Mouse (Mus musculus) stomach, postnatal 0 days (tissue): Measurements from ENCODE around the gene Cep70. TPM values are rescaled to one million over a fixed set of nuclear protein-coding genes. Genes with fewer than 3 reads are reported as not detected.

ENCODE experiments used
- ATAC-seq: fragments of 200-750 bp; cut with Nextera tagmentation; 2 replicates; pipeline ENCODE4 v1.8.0; 2017; ENCODE audit not compliant: low FRiP score, low TSS enrichment
- DNase-seq: peaks from one replicate; pipeline ENCODE4 v3.0.0-alpha.2; 2016; ENCODE audit warnings: low spot score
- H3K27ac ChIP-seq: fragments of 300-500 bp; sonication (generic); replicated peaks from 2 replicates; pipeline ENCODE4 v1.5.1; 2014; ENCODE audit warnings: mild to moderate bottlenecking, control low read depth
- H3K27me3 ChIP-seq: fragments of 300-500 bp; sonication (generic); 2 replicates; pipeline ENCODE4 v1.6.1; 2014; ENCODE audit warnings: low read length; ENCODE audit not compliant: control insufficient read depth, insufficient read depth
- H3K36me3 ChIP-seq: fragments of 300-500 bp; sonication (generic); 2 replicates; pipeline ENCODE4 v1.6.1; 2014; ENCODE audit warnings: low read length, mixed read lengths; ENCODE audit not compliant: control insufficient read depth, insufficient read depth
- H3K4me1 ChIP-seq: fragments of 300-500 bp; sonication (generic); replicated peaks from 2 replicates; pipeline ENCODE4 v1.6.1; 2014; ENCODE audit warnings: antibody characterized with exemption; ENCODE audit not compliant: control insufficient read depth, insufficient read depth
- H3K4me2 ChIP-seq: fragments of 300-500 bp; sonication (generic); replicated peaks from 2 replicates; pipeline ENCODE4 v1.6.1; 2014; ENCODE audit warnings: low read depth, mild to moderate bottlenecking, control low read depth, moderate library complexity
- H3K4me3 ChIP-seq: fragments of 300-500 bp; sonication (generic); 2 replicates; pipeline ENCODE4 v1.5.1; 2014; ENCODE audit warnings: low read depth, low read length, control low read depth
- H3K9ac ChIP-seq: fragments of 300-500 bp; sonication (generic); 2 replicates; pipeline ENCODE4 v1.6.1; 2014; ENCODE audit warnings: mild to moderate bottlenecking, low read length, control low read depth, mixed read lengths
- H3K9me3 ChIP-seq: fragments of 300-500 bp; sonication (generic); 2 replicates; pipeline ENCODE4 v1.6.1; 2016; ENCODE audit warnings: low read length; ENCODE audit not compliant: control insufficient read depth
- CTCF ChIP-seq: IDR thresholded peaks from 2 replicates; pipeline ENCODE4 v1.5.1; 2016; ENCODE audit warnings: antibody characterized with exemption, low read depth, mild to moderate bottlenecking, moderate library complexity
- EP300 ChIP-seq: optimal IDR thresholded peaks from 2 replicates; pipeline ENCODE3; 2016; ENCODE audit warnings: antibody characterized with exemption
- WGBS: fragments of 180-500 bp; shearing (Covaris S2); extraction: QIAGEN DNeasy Blood & Tissue Kit; methylation state at CpG from one replicate; pipeline ENCODE4 v1.1.7; 2014; 5-methylcytosine and 5-hydroxymethylcytosine counted together
- polyA plus RNA-seq: library from polyadenylated mRNA; unstranded; fragments of >200 nt; fragmentation: Nextera tagmentation; extraction: Ambion mirVana; gene quantifications from 2 replicates; pipeline ENCODE4 v1.2.1, GENCODE M21; 2015

Gene Cep70
- polyA plus RNA-seq, 1 experiment from 2014 or later = 13.3 TPM

- Histone ChIP-seq H3K36me3 (no peaks in the 10 kb centered on the region), H3K27ac (no peak overlapping the region), H3K27me3 (no peaks in the 10 kb centered on the region), H3K4me3 (no peak overlapping the region), H3K4me1 (no peaks in the 10 kb centered on the region), H3K9me3 (no peaks in the 10 kb centered on the region), H3K4me2 (no peak overlapping the region), H3K9ac (no peak overlapping the region)
- DNase-seq = no peak
- 54% methylated on average over 12 of the region's 12 CpGs for WGBS
- no peak for ATAC-seq
- no peak for TF ChIP-seq EP300
- TF ChIP-seq CTCF = no peak
Measured at GRCm38 (mm10) chr9:99340126-99340525, 97.0 kb downstream of the Cep70 start.

GRCm38 (mm10) chr9:99341600-99341999, 98.4 kb downstream of the Cep70 start:
- Histone ChIP-seq H3K36me3 (no peaks in the 10 kb centered on the region), H3K4me2 (no peak overlapping the region), H3K9me3 (no peaks in the 10 kb centered on the region), H3K4me1 (no peaks in the 10 kb centered on the region), H3K9ac (no peak overlapping the region), H3K27me3 (no peaks in the 10 kb centered on the region), H3K27ac (no peak overlapping the region), H3K4me3 (no peak overlapping the region)
- ATAC-seq (no peak), DNase-seq (no peak)
- 45% methylated on average over 3 of the region's 3 CpGs for WGBS
- no peak for TF ChIP-seq CTCF
- TF ChIP-seq EP300 = no peak

GRCm38 (mm10) chr9:99345351-99345792, 102.2 kb downstream of the Cep70 start:
- no peaks in the 10 kb centered on the region for H3K27me3 ChIP-seq
- H3K27ac ChIP-seq = no peak overlapping the region
- no peak overlapping the region for H3K4me2 ChIP-seq
- no peak for TF ChIP-seq CTCF
- TF ChIP-seq EP300 = no peak
- H3K4me1 ChIP-seq = no peaks in the 10 kb centered on the region
- no peaks in the 10 kb centered on the region for H3K36me3 ChIP-seq
- DNase-seq (no peak), ATAC-seq (no peak)
- H3K4me3 ChIP-seq = no peak overlapping the region
- no peak overlapping the region for H3K9ac ChIP-seq
- H3K9me3 ChIP-seq = no peaks in the 10 kb centered on the region
- 38% methylated on average over 4 of the region's 4 CpGs for WGBS

Other genes starting within 250 kb of the Cep70 start
- 0.07 and 0.08 TPM in 2 replicates for gene Gm1123, start 207.7 kb upstream of the Cep70 start, polyA plus RNA-seq
- gene Pik3cb, start 102.7 kb upstream of the Cep70 start, polyA plus RNA-seq = 2.6 and 4.0 TPM in 2 replicates
- not detected in 2 replicates for gene Faiml, start 6.1 kb upstream of the Cep70 start, polyA plus RNA-seq
- 9.5 and 9.6 TPM in 2 replicates for gene Esyt3, start 115.2 kb downstream of the Cep70 start, polyA plus RNA-seq
- gene Mras, start 194.0 kb downstream of the Cep70 start, polyA plus RNA-seq = 5.9 and 10.2 TPM in 2 replicates
- gene Nme9, start 208.1 kb downstream of the Cep70 start, polyA plus RNA-seq = not detected in 2 replicates